Mouse (Mus musculus) megakaryocyte, embryonic 14.5 days (primary cell): ENCODE data around the gene Polk.

Source experiments
- FLI1 ChIP-seq: IDR thresholded peaks from 2 replicates; pipeline ENCODE4 v1.6.1; 2012; ENCODE audit warnings: low read length, inconsistent platforms, mixed read lengths
- GATA1 ChIP-seq: IDR thresholded peaks from 3 replicates; pipeline ENCODE4 v1.6.1; 2012; ENCODE audit warnings: mixed read lengths, low read length, inconsistent platforms, borderline replicate concordance

DNA sequence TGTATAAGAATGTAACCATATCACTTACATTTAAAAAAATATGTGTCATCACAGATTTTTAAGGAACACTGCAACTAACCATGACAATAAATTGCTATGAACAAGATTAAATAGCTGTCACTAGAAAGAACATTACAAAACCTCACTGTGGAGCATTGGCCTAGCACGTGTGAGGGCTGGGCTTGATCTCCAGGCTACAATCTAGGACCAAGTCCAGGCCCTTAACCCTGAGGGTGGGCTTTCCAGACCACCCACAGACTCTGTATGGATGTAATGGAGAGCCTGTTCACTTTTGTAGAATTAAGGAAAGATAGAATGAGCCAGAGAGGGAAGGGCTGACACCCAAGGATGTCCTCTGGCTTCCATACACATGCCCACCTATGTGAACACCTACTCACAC is 79.7 kb downstream of the Polk start:
- TF ChIP-seq GATA1 (no peak), FLI1 (no peak)
